Mouse (Mus musculus): ENCODE results near the gene Olfr308.
"Not testable (repeated sequence)": the region's sequence is repeated elsewhere in the genome, so short reads cannot be mapped to it uniquely, and the experiment has no call there.

The Olfr308 gene

DNA sequence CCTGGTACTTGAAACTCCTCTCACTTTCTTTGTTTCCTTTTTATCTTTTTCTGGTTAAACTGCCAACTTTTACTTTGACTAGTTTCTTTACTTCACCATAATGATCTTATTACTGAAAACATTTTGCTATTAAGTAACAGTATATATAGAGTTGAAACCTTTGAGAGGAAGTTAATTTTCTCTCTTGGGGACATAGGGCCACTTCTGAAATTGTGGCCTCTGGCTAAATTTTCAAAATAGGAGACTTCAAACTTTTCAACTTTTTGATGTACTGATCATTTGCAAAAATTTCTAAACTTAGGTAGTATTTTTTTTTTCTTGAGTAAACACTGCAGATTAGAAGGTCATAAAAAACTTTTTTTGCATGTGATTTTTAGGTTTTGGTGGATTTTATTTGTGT, at the start of gene Olfr308:
Gene Olfr308 (minus strand): TSS at position 101 of the 400 bp plus-strand sequence.
- DNase-seq (ENCODE audit: low read depth), result no peak

DNA sequence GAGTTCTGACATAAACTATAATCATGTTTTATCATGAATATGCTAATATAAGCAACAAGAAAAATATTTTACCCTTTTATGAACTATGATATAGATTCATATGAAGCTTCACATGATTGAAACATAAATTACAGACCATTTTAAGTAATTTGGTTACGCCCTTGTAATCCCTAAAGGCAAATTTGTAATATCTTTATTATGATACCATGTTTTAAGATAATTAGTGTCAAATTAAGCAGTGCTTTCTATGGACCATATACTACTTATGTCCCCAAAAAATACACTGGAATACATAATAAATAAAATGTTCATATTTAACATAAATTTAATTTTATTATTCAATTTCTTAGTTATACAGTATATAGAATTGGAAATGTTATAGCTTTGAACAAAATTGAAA, 41.4 kb upstream of the Olfr308 start, which contains the start of gene Olfr305:
Gene Olfr305 (minus strand): TSS at position 101 of the 400 bp plus-strand sequence.
- DNase-seq (ENCODE audit: low read depth), result no peak

- not testable (repeated sequence) for DNase-seq (ENCODE audit: low read depth)
These were observed 20.9 kb upstream of the Olfr308 start for GRCm38 (mm10) chr7:86346296-86346695.

- no peak for DNase-seq (ENCODE audit: low read depth)
These were observed 18.8 kb upstream of the Olfr308 start for GRCm38 (mm10) chr7:86344253-86344652.

DNA sequence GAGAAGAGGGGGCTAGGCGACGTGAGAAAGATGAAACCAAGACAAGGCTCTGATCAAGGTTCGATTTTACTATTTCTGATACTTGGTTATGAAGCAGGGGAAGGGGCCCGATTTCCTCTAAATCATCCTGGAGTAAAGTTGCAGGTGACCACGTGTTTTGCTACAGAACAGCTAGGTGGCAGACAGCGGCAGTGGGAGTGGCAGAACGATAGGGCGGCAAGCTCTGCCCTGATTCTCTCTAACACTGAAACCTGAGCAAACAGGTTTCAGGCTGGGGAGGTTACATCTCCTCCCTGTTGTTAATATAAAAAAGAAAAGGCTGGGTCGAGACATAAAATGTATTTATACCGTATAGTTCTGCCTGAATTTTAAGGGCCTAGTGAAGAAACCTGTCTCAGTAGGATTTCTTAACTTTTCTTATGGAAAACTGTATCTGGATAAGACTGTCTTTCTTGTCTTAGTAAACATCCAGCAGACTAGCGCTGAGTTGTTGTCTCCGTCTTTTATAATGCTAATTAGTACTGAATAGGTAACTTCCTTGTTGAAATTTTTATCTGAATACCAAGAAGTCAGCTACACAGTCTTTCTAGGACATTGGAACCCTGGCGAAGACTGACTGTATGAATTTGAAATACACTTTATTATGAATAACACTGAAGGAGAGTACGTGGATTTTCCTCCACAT, 17.6 kb upstream of the Olfr308 start:
- DNase-seq (ENCODE audit: low read depth), result no peak

GRCm38 (mm10) chr7:86337486-86337885, 12.1 kb upstream of the Olfr308 start, which contains the start of gene Olfr307:
Gene Olfr307 (minus strand): TSS chr7:86337586.
- no peak for DNase-seq (ENCODE audit: low read depth)

- no peak for DNase-seq (ENCODE audit: low read depth)
These were observed 4.1 kb downstream of the Olfr308 start for GRCm38 (mm10) chr7:86321323-86321722.

GRCm38 (mm10) chr7:86313608-86314007, 11.8 kb downstream of the Olfr308 start, which contains the start of gene Olfr309:
Gene Olfr309 (minus strand): TSS chr7:86313708.
- no peak for DNase-seq (ENCODE audit: low read depth)

- DNase-seq (ENCODE audit: low read depth), result no peak
These were observed 48.4 kb downstream of the Olfr308 start, which contains the start of gene Olfr310 for GRCm38 (mm10) chr7:86277072-86277471. Gene Olfr310 (minus strand): TSS chr7:86277172.
